Mouse (Mus musculus) olfactory bulb, adult 2 months (tissue): ENCODE measurements around the gene Tbc1d19.

ENCODE experiments used
- CTCF ChIP-seq: fragments of 200-500 bp; IDR thresholded peaks from 2 replicates; pipeline ENCODE4 v1.5.1; 2012; ENCODE audit warnings: low read depth, mild to moderate bottlenecking, low read length, moderate library complexity; ENCODE audit not compliant: insufficient read depth
- POLR2A ChIP-seq: fragments of 200-500 bp; IDR thresholded peaks from 2 replicates; pipeline ENCODE4 v1.6.1; 2012; ENCODE audit warnings: mild to moderate bottlenecking, low read depth, low read length, moderate library complexity; ENCODE audit not compliant: insufficient read depth

DNA sequence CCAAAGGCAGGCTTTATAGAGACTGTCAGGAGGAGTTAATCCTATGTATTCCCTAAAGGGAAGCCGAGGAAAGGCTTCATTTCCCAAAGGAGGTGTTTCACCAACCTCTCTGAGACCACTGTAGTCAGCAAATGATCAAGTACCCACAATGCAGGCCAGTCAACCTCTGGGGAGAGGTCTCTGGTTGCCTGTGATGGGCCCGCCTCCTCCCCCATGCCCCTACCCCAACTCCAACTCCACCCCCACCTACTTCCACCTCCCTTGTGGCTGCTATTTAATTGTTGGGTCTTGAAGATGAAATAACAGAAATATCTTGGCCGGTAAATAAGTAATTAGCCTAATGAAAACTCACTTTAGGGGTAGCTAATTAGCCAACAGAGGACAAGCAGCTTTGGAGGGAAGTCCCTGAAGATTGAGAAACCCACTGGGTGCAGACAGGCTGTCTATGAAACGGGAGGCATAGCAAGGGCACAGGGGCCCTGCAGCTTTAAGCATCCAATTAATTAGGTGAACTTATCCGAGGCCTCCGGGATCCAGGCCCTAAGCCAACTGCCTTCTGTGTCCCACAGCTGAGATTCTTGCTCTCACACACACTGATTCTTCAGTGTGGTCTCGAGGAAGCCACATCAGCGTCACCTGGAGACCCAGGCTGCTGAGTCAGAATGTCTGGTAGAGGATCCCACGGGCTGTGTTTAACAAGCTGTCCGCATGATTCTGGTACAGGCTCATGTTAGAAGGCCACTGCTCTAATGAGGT lies 112.9 kb downstream of the Tbc1d19 start:
- TF ChIP-seq CTCF (no peak), POLR2A (no peak)
